Mouse (Mus musculus) midbrain, postnatal 0 days (tissue): Measurements from ENCODE around the gene Cort. TPM values are rescaled to one million over a fixed set of nuclear protein-coding genes. Genes with fewer than 3 reads are reported as not detected.
"Not testable (repeated sequence)": the region's sequence is repeated elsewhere in the genome, so short reads cannot be mapped to it uniquely, and the experiment has no call there.

Source experiments
- ATAC-seq: fragments of 200-750 bp; cut with Nextera tagmentation; 2 replicates; pipeline ENCODE4 v1.8.0; 2017; ENCODE audit warnings: moderate number of reproducible peaks, mild to moderate bottlenecking, moderate TSS enrichment, moderate library complexity; ENCODE audit not compliant: low FRiP score
- DNase-seq: peaks from one replicate; pipeline ENCODE4 v3.0.0-alpha.2; 2015; ENCODE audit warnings: low spot score
- H3K27ac ChIP-seq: fragments of 300-500 bp; sonication (generic); 2 replicates; pipeline ENCODE4 v1.5.1; 2014; ENCODE audit warnings: low read depth, mild to moderate bottlenecking, low read length, mixed read lengths
- H3K27me3 ChIP-seq: fragments of 300-500 bp; sonication (generic); 2 replicates; pipeline ENCODE4 v1.6.1; 2014; ENCODE audit warnings: low read length, control low read depth, mixed read lengths; ENCODE audit not compliant: insufficient read depth
- H3K36me3 ChIP-seq: fragments of 300-500 bp; sonication (generic); 2 replicates; pipeline ENCODE4 v1.6.1; 2014; ENCODE audit warnings: low read length, control low read depth, mixed read lengths; ENCODE audit not compliant: insufficient read depth
- H3K4me1 ChIP-seq: fragments of 300-500 bp; sonication (generic); 2 replicates; pipeline ENCODE4 v1.6.1; 2014; ENCODE audit warnings: mild to moderate bottlenecking, control low read depth, antibody characterized with exemption, low read length, mixed read lengths; ENCODE audit not compliant: insufficient read depth
- H3K4me2 ChIP-seq: fragments of 300-500 bp; sonication (generic); 2 replicates; pipeline ENCODE4 v1.6.1; 2014; ENCODE audit warnings: low read depth, mild to moderate bottlenecking, low read length, mixed read lengths; ENCODE audit not compliant: poor library complexity, severe bottlenecking
- H3K4me3 ChIP-seq: fragments of 300-500 bp; sonication (generic); 2 replicates; pipeline ENCODE4 v1.5.1; 2014; ENCODE audit warnings: low read depth, mild to moderate bottlenecking, low read length, moderate library complexity
- H3K9ac ChIP-seq: fragments of 300-500 bp; sonication (generic); replicated peaks from 2 replicates; pipeline ENCODE4 v1.6.1; 2014; ENCODE audit warnings: mild to moderate bottlenecking, low read length, moderate library complexity, mixed read lengths; ENCODE audit not compliant: poor library complexity, severe bottlenecking
- H3K9me3 ChIP-seq: fragments of 300-500 bp; sonication (generic); 2 replicates; pipeline ENCODE4 v1.6.1; 2016; ENCODE audit warnings: low read length, control low read depth
- CTCF ChIP-seq: IDR thresholded peaks from 2 replicates; pipeline ENCODE4 v1.5.1; 2016; ENCODE audit warnings: antibody characterized with exemption, mild to moderate bottlenecking
- WGBS: fragments of 180-500 bp; shearing (Covaris S2); extraction: QIAGEN DNeasy Blood & Tissue Kit; methylation state at CpG from one replicate; pipeline ENCODE4 v1.1.7; 2014; 5-methylcytosine and 5-hydroxymethylcytosine counted together
- polyA plus RNA-seq: library from polyadenylated mRNA; unstranded; fragments of >200 nt; fragmentation: Nextera tagmentation; extraction: Ambion mirVana; gene quantifications from 2 replicates; pipeline ENCODE4 v1.2.1, GENCODE M21; 2015
- total RNA-seq: library from RNA; depleted of rRNA; stranded (reverse); fragments of >200 nt; gene quantifications from 2 replicates; pipeline ENCODE4 v1.2.3, GENCODE M21; 2014; rRNA removed

Cort gene
- 1.5 TPM in 1 of 2 replicates, not detected in the other for total RNA-seq
- polyA plus RNA-seq = 1.1 and 1.2 TPM in 2 replicates

GRCm38 (mm10) chr4:149126663-149127062 lies at the start of gene Cort:
Cort (minus strand) TSS chr4:149126763.
- 83% methylated on average over 11 of the region's 11 CpGs for WGBS
- H3K4me3 ChIP-seq = no peak within 1 kb of the TSS
- H3K27me3 ChIP-seq = no peaks in the 10 kb centered on the region
- no peak for DNase-seq
- H3K36me3 ChIP-seq = peaks cover 10% of the 10 kb centered on the region
- H3K4me1 ChIP-seq = no peaks in the 10 kb centered on the region
- no peak for TF ChIP-seq CTCF
- H3K9ac ChIP-seq = no peak within 1 kb of the TSS
- no peaks in the 10 kb centered on the region for H3K9me3 ChIP-seq
- no peak for ATAC-seq
- H3K27ac ChIP-seq = no peak within 1 kb of the TSS
- no peak within 1 kb of the TSS for H3K4me2 ChIP-seq

GRCm38 (mm10) chr4:149173661-149174060 lies 47.1 kb upstream of the Cort start:
- DNase-seq = no peak
- Histone ChIP-seq H3K4me2 (no peak overlapping the region), H3K4me1 (no peaks in the 10 kb centered on the region), H3K4me3 (no peak overlapping the region), H3K9ac (no peak overlapping the region), H3K36me3 (peaks cover 10% of the 10 kb centered on the region; the same call in 1 of the 2 replicates), H3K27me3 (no peaks in the 10 kb centered on the region), H3K9me3 (no peaks in the 10 kb centered on the region), H3K27ac (no peak overlapping the region)
- WGBS = 89% methylated on average over 6 of the region's 6 CpGs
- no peak for ATAC-seq
- TF ChIP-seq CTCF = no peak

- Histone ChIP-seq H3K9me3 (no peaks in the 10 kb centered on the region), H3K27ac (no peak overlapping the region; the same call in 1 of the 2 replicates), H3K36me3 (peaks cover 4% of the 10 kb centered on the region; the same call in 1 of the 2 replicates), H3K9ac (no peak overlapping the region), H3K4me1 (no peaks in the 10 kb centered on the region), H3K4me3 (no peak overlapping the region), H3K4me2 (no peak overlapping the region), H3K27me3 (no peaks in the 10 kb centered on the region)
- TF ChIP-seq CTCF = no peak
- ATAC-seq (no peak), DNase-seq (peak; percentile 34)
- WGBS = 74% methylated on average over 2 of the region's 2 CpGs
These were observed 46.1 kb upstream of the Cort start for GRCm38 (mm10) chr4:149172666-149173065.

- Histone ChIP-seq H3K9ac (no peak overlapping the region), H3K4me3 (no peak overlapping the region), H3K4me2 (no peak overlapping the region), H3K9me3 (no peaks in the 10 kb centered on the region), H3K27ac (peak overlapping the region; percentile 26; the same call in 1 of the 2 replicates), H3K4me1 (no peaks in the 10 kb centered on the region), H3K36me3 (peaks cover 4% of the 10 kb centered on the region; the same call in 1 of the 2 replicates), H3K27me3 (no peaks in the 10 kb centered on the region)
- ATAC-seq (no peak), DNase-seq (no peak)
- TF ChIP-seq CTCF = peak; percentile 5; the same call in 1 of the 2 replicates
- 94% methylated on average over 5 of the region's 5 CpGs for WGBS
These were observed 45.5 kb upstream of the Cort start for GRCm38 (mm10) chr4:149172083-149172482.

GRCm38 (mm10) chr4:149171581-149171981 lies 45.0 kb upstream of the Cort start:
- no peak overlapping the region for H3K9ac ChIP-seq
- DNase-seq (no peak), ATAC-seq (no peak)
- peaks cover 4% of the 10 kb centered on the region; the same call in 1 of the 2 replicates for H3K36me3 ChIP-seq
- WGBS = 72% methylated on average over 5 of the region's 5 CpGs
- H3K4me2 ChIP-seq = no peak overlapping the region
- no peak overlapping the region for H3K27ac ChIP-seq
- TF ChIP-seq CTCF = no peak
- no peaks in the 10 kb centered on the region for H3K9me3 ChIP-seq
- H3K4me1 ChIP-seq = no peaks in the 10 kb centered on the region
- no peaks in the 10 kb centered on the region for H3K27me3 ChIP-seq
- H3K4me3 ChIP-seq = no peak overlapping the region

- no peaks in the 10 kb centered on the region for H3K4me1 ChIP-seq
- no peak for DNase-seq
- H3K36me3 ChIP-seq = peaks cover 4% of the 10 kb centered on the region; the same call in 1 of the 2 replicates
- 58% methylated on average over 7 of the region's 7 CpGs for WGBS
- H3K27me3 ChIP-seq = no peaks in the 10 kb centered on the region
- no peak overlapping the region for H3K27ac ChIP-seq
- no peaks in the 10 kb centered on the region for H3K9me3 ChIP-seq
- ATAC-seq = no peak
- H3K4me3 ChIP-seq = no peak overlapping the region
- TF ChIP-seq CTCF = no peak
- H3K9ac ChIP-seq = no peak overlapping the region
- no peak overlapping the region for H3K4me2 ChIP-seq
These were observed 43.9 kb upstream of the Cort start for GRCm38 (mm10) chr4:149170394-149170931.

- ATAC-seq, H3K9me3 ChIP-seq, H3K36me3 ChIP-seq, H3K4me3 ChIP-seq, H3K27ac ChIP-seq, DNase-seq, H3K9ac ChIP-seq, H3K27me3 ChIP-seq, H3K4me1 ChIP-seq, H3K4me2 ChIP-seq: not testable (repeated sequence)
- 63% methylated on average over 7 of the region's 8 CpGs for WGBS
These were observed 43.4 kb upstream of the Cort start for GRCm38 (mm10) chr4:149169926-149170325.
